Mouse (Mus musculus): Measurements from ENCODE around the gene Camta2.
A peak's percentile ranks its signal among the peaks of the same experiment; 100 is the strongest.

GRCm38 (mm10) chr11:70653345-70654197 lies 34.3 kb downstream of the Camta2 start:
- TF ChIP-seq CTCF (IDR thresholded peaks at IDR 0.05; ENCODE audit: borderline replicate concordance, control insufficient read depth, extremely low read depth, insufficient read depth, low read length, poor library complexity) (peak; percentile 29; the same call in 1 of the 2 replicates), POLR2A (IDR thresholded peaks at IDR 0.05; ENCODE audit: control insufficient read depth, extremely low read depth, insufficient read depth, low read length, poor library complexity) (no peak)
